Mouse (Mus musculus): ENCODE measurements around the gene Nsg1. TPM values are rescaled to one million over a fixed set of nuclear protein-coding genes. Genes with fewer than 3 reads are reported as not detected.

Nsg1 gene
- polyA plus RNA-seq, 1 experiment = not detected

GRCm38 (mm10) chr5:38187006-38187405 lies 27.3 kb upstream of the Nsg1 start:
- TF ChIP-seq POLR2A (IDR thresholded peaks at IDR 0.05; ENCODE audit: insufficient read depth, low read depth, low read length) (no peak), CTCF (IDR thresholded peaks at IDR 0.05; ENCODE audit: insufficient read depth, low read depth, low read length) (no peak)
- H3K27ac ChIP-seq (ENCODE audit: insufficient read depth, low read depth, low read length) = no peak overlapping the region
- 89% methylated on average over 2 of the region's 2 CpGs for WGBS
- H3K4me3 ChIP-seq (ENCODE audit: insufficient read depth, low read depth, low read length) = no peak overlapping the region
- no peaks in the 10 kb centered on the region for H3K4me1 ChIP-seq (ENCODE audit: control insufficient read depth, insufficient read depth, low read length)

DNA sequence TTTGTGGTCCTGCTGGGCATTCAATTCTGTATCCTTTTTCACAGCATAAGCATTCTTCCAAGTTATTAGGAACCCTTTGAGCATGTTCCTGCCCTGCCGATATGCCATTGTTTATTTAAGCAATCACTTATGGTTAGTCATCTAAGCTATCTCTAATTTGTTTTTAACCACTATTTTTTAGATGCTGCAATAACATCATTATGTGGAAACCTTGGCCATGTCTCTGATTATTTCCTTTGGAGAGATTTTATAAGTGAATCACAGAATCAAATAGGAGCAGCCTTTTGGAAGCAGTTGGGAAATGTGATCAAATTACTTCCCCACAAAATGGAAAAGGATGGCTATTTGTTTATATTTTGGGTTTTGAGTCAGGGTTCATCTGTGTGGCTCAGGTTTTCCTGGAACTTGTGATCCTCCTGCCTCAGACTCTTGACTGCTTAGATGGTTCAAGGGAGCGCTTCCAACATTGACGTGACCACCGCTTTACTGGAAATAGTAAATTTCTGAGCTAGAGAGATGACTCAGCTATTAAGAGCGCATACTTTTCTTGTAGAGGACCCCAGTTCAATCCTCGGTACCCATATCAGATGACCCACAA lies 25.1 kb upstream of the Nsg1 start:
- no peak overlapping the region for H3K4me3 ChIP-seq (ENCODE audit: insufficient read depth, low read depth, low read length)
- TF ChIP-seq CTCF (IDR thresholded peaks at IDR 0.05; ENCODE audit: insufficient read depth, low read depth, low read length) (no peak), POLR2A (IDR thresholded peaks at IDR 0.05; ENCODE audit: insufficient read depth, low read depth, low read length) (no peak)
- no peaks in the 10 kb centered on the region for H3K4me1 ChIP-seq (ENCODE audit: control insufficient read depth, insufficient read depth, low read length)
- WGBS = 87% methylated on average over 6 of the region's 6 CpGs
- no peak overlapping the region for H3K27ac ChIP-seq (ENCODE audit: insufficient read depth, low read depth, low read length)

DNA sequence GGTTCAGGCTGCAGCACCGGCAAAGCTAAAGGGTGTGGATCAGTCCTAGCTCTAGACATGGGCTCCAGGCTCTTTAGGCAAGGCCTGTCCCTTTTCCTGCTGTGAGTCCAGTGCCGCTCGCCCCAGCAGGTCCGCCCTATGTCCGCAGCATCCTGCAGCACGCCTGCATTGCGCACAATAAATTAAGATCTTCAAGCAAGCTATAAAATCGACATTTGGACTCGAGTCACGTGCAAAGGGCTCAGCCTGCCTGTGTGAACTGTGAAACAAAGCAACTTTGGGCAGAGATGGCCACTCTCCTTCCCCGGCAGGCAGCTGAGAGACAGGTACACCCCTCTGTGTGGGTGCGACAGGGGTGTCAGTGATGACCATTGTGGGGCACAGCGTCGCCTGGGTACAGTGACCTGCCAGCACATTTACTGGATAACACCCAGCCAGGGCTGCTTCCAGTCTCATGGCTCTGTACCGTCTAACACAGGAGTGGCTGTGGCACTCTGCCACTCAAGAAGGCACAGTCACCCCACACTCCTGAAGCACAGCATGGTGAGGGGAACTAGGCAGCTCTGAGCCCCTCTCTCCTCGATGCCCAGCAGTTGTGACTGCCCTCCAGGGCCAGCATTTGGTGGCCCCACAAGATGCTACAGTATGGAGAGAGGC lies 14.7 kb upstream of the Nsg1 start:
- 83% methylated on average over 16 of the region's 16 CpGs for WGBS
- Histone ChIP-seq H3K4me3 (ENCODE audit: insufficient read depth, low read depth, low read length) (no peak overlapping the region), H3K27ac (ENCODE audit: insufficient read depth, low read depth, low read length) (no peak overlapping the region), H3K4me1 (ENCODE audit: control insufficient read depth, insufficient read depth, low read length) (no peaks in the 10 kb centered on the region)
- no peak for TF ChIP-seq CTCF (IDR thresholded peaks at IDR 0.05; ENCODE audit: insufficient read depth, low read depth, low read length)
- TF ChIP-seq POLR2A (IDR thresholded peaks at IDR 0.05; ENCODE audit: insufficient read depth, low read depth, low read length) = no peak

DNA sequence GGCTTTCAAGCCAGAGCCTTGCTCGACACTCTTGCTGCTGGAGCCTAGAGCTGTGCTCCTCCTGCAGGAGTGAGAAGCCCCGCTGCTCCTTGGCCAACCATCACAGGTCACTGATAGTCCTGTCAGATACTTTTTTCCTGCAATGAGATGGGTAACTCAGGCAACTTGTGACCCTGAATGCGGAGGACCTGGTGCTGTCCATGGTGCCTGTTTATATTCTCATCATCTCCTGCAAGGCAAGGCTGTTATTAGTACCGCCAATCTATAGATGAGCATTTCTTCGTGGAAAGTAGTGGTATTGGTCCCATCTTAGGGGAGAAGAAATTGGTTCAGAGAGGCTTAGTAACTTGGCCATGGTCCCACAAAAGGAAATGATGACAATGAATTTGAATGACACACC lies 14.1 kb upstream of the Nsg1 start:
- Histone ChIP-seq H3K4me3 (ENCODE audit: insufficient read depth, low read depth, low read length) (no peak overlapping the region), H3K27ac (ENCODE audit: insufficient read depth, low read depth, low read length) (no peak overlapping the region), H3K4me1 (ENCODE audit: control insufficient read depth, insufficient read depth, low read length) (no peaks in the 10 kb centered on the region)
- WGBS = 66% methylated on average over 5 of the region's 5 CpGs
- TF ChIP-seq CTCF (IDR thresholded peaks at IDR 0.05; ENCODE audit: insufficient read depth, low read depth, low read length) = no peak
- TF ChIP-seq POLR2A (IDR thresholded peaks at IDR 0.05; ENCODE audit: insufficient read depth, low read depth, low read length) = no peak

- H3K4me3 ChIP-seq (ENCODE audit: insufficient read depth, low read depth, low read length) = no peak overlapping the region
- peaks cover 3% of the 10 kb centered on the region; the same call in 1 of the 2 replicates for H3K4me1 ChIP-seq (ENCODE audit: control insufficient read depth, insufficient read depth, low read length)
- TF ChIP-seq CTCF (IDR thresholded peaks at IDR 0.05; ENCODE audit: insufficient read depth, low read depth, low read length) = no peak
- no peak for TF ChIP-seq POLR2A (IDR thresholded peaks at IDR 0.05; ENCODE audit: insufficient read depth, low read depth, low read length)
- WGBS = 58% methylated on average over 11 of the region's 11 CpGs
- no peak overlapping the region for H3K27ac ChIP-seq (ENCODE audit: insufficient read depth, low read depth, low read length)
Observed at GRCm38 (mm10) chr5:38168497-38168896, 8.8 kb upstream of the Nsg1 start.

- under 1% methylated on average over 79 of the region's 79 CpGs for WGBS
- TF ChIP-seq POLR2A (IDR thresholded peaks at IDR 0.05; ENCODE audit: insufficient read depth, low read depth, low read length) = no peak; the same call in 1 of the 2 replicates
- no peak for TF ChIP-seq CTCF (IDR thresholded peaks at IDR 0.05; ENCODE audit: insufficient read depth, low read depth, low read length)
- H3K4me1 ChIP-seq (ENCODE audit: control insufficient read depth, insufficient read depth, low read length) = peaks cover 37% of the 10 kb centered on the region
- H3K27ac ChIP-seq (ENCODE audit: insufficient read depth, low read depth, low read length) = peak overlapping the region; percentile 98
- peak overlapping the region; percentile 89 for H3K4me3 ChIP-seq (ENCODE audit: insufficient read depth, low read depth, low read length)
Observed at GRCm38 (mm10) chr5:38158947-38159633, 617 bp downstream of the Nsg1 start.

- peaks cover 41% of the 10 kb centered on the region for H3K4me1 ChIP-seq (ENCODE audit: control insufficient read depth, insufficient read depth, low read length)
- H3K4me3 ChIP-seq (ENCODE audit: insufficient read depth, low read depth, low read length) = peak overlapping the region; percentile 89
- peak overlapping the region; percentile 98 for H3K27ac ChIP-seq (ENCODE audit: insufficient read depth, low read depth, low read length)
- 3% methylated on average over 17 of the region's 17 CpGs for WGBS
- 0 out of 2 replicates have a peak, but pooled peaks have one; percentile 11 for TF ChIP-seq POLR2A (IDR thresholded peaks at IDR 0.05; ENCODE audit: insufficient read depth, low read depth, low read length)
- no peak for TF ChIP-seq CTCF (IDR thresholded peaks at IDR 0.05; ENCODE audit: insufficient read depth, low read depth, low read length)
Observed at GRCm38 (mm10) chr5:38158501-38158946, 1.2 kb downstream of the Nsg1 start.

GRCm38 (mm10) chr5:38157481-38158020 lies 2.2 kb downstream of the Nsg1 start:
- Histone ChIP-seq H3K4me3 (ENCODE audit: insufficient read depth, low read depth, low read length) (peak overlapping the region; percentile 89), H3K27ac (ENCODE audit: insufficient read depth, low read depth, low read length) (peak overlapping the region; percentile 98), H3K4me1 (ENCODE audit: control insufficient read depth, insufficient read depth, low read length) (peaks cover 50% of the 10 kb centered on the region)
- WGBS = 11% methylated on average over 9 of the region's 9 CpGs
- no peak for TF ChIP-seq CTCF (IDR thresholded peaks at IDR 0.05; ENCODE audit: insufficient read depth, low read depth, low read length)
- TF ChIP-seq POLR2A (IDR thresholded peaks at IDR 0.05; ENCODE audit: insufficient read depth, low read depth, low read length) = no peak
